Mouse (Mus musculus) kidney, embryonic 14.5 days (tissue): ENCODE results near the gene Gm28048. TPM values are rescaled to one million over a fixed set of nuclear protein-coding genes. Genes with fewer than 3 reads are reported as not detected.
A peak's percentile ranks its signal among the peaks of the same experiment; 100 is the strongest.

Experiments used
- ATAC-seq: fragments of 200-750 bp; cut with Nextera tagmentation; 2 replicates; pipeline ENCODE4 v1.8.0; 2017; ENCODE audit warnings: moderate number of reproducible peaks, mild to moderate bottlenecking, moderate TSS enrichment, moderate library complexity; ENCODE audit not compliant: low FRiP score, low TSS enrichment
- H3K27ac ChIP-seq: fragments of 300-500 bp; sonication (generic); 2 replicates; pipeline ENCODE4 v1.5.1; 2014; ENCODE audit warnings: low read depth, mild to moderate bottlenecking, low read length, moderate library complexity, mixed read lengths
- H3K27me3 ChIP-seq: fragments of 300-500 bp; sonication (generic); 2 replicates; pipeline ENCODE4 v1.6.1; 2014; ENCODE audit warnings: mild to moderate bottlenecking, low read length; ENCODE audit not compliant: control insufficient read depth, insufficient read depth
- H3K36me3 ChIP-seq: fragments of 300-500 bp; sonication (generic); 2 replicates; pipeline ENCODE4 v1.6.1; 2014; ENCODE audit warnings: low read length, mixed read lengths; ENCODE audit not compliant: control insufficient read depth, insufficient read depth
- H3K4me1 ChIP-seq: fragments of 300-500 bp; sonication (generic); 2 replicates; pipeline ENCODE4 v1.6.1; 2014; ENCODE audit warnings: low read length, mixed read lengths; ENCODE audit not compliant: control insufficient read depth, insufficient read depth
- H3K4me2 ChIP-seq: fragments of 300-500 bp; sonication (generic); replicated peaks from 2 replicates; pipeline ENCODE4 v1.6.1; 2014; ENCODE audit warnings: low read depth, mild to moderate bottlenecking, low read length
- H3K4me3 ChIP-seq: fragments of 300-500 bp; sonication (generic); 2 replicates; pipeline ENCODE4 v1.5.1; 2014; ENCODE audit warnings: mild to moderate bottlenecking, low read length
- H3K9ac ChIP-seq: fragments of 300-500 bp; sonication (generic); 2 replicates; pipeline ENCODE4 v1.6.1; 2014; ENCODE audit warnings: low read depth, mild to moderate bottlenecking, low read length, moderate library complexity
- H3K9me3 ChIP-seq: fragments of 300-500 bp; sonication (generic); 2 replicates; pipeline ENCODE4 v1.6.1; 2016; ENCODE audit warnings: low read length; ENCODE audit not compliant: control insufficient read depth
- WGBS: fragments of 180-500 bp; shearing (Covaris S2); extraction: QIAGEN DNeasy Blood & Tissue Kit; methylation state at CpG from one replicate; pipeline ENCODE4 v1.1.7; 2014; 5-methylcytosine and 5-hydroxymethylcytosine counted together
- polyA plus RNA-seq: library from polyadenylated mRNA; unstranded; fragments of >200 nt; fragmentation: Nextera tagmentation; extraction: Ambion mirVana; gene quantifications from 2 replicates; pipeline ENCODE4 v1.2.1, GENCODE M21; 2014

Gm28048 gene
- polyA plus RNA-seq, 1 experiment from 2014 or later: 19.7 TPM

DNA sequence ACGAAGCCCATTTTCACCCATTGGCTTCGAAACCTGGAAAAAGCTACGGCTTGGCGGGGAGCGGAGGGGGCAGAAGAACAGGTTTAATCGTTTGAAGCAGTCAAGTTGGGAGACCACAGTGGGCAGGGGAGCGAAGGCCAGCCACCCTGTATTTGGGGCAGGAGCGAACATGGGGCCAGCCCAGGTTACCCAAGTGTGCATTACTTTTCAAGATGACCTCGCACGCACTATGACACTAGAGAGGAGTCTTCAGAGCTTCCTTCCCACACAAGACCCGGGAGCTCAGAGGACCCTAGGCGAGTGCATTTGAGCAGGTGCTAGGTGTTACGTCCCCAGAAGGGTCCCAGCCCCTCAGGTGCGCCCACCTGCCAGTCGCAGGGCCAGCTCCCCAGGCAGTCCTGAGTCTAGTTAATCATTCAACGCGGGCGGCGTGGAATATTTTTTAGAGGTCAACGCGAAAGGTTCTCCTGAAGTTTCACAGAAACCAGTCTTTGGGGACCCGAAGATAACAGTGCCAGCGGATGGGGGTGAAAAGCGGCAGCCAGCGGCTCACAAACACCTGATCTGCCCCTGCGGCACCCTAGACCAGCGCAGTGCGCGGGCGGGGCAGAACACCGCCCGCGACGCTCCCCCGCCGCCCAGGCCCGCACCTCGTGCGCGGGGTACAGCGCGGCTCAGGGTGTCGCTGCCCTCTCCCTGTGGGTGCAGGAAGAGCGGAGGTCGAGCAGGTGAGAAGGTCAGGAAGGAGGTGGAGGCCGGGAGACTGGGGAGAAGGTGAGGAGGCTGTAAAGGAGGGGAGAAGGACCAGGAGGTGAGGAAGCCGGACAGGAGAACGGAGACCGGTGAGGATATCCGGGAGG is 123.2 kb downstream of the Gm28048 start:
- peak overlapping the region; percentile 74 for H3K9ac ChIP-seq
- no peaks in the 10 kb centered on the region for H3K9me3 ChIP-seq
- H3K4me3 ChIP-seq: peak overlapping the region; percentile 77
- no peaks in the 10 kb centered on the region for H3K36me3 ChIP-seq
- peak overlapping the region; percentile 95 for H3K4me2 ChIP-seq
- 2% methylated on average over 50 of the region's 50 CpGs for WGBS
- peak; percentile 12 for ATAC-seq
- H3K27me3 ChIP-seq: peaks cover 14% of the 10 kb centered on the region; the same call in 1 of the 2 replicates
- peak overlapping the region; percentile 2; the same call in 1 of the 2 replicates for H3K27ac ChIP-seq
- H3K4me1 ChIP-seq: peaks cover 15% of the 10 kb centered on the region

GRCm38 (mm10) chr11:22857705-22858440 is 124.0 kb downstream of the Gm28048 start:
- Histone ChIP-seq H3K27me3 (peaks cover 9% of the 10 kb centered on the region; the same call in 1 of the 2 replicates), H3K4me1 (peaks cover 15% of the 10 kb centered on the region), H3K27ac (no peak overlapping the region), H3K4me3 (peak overlapping the region; percentile 77), H3K9me3 (no peaks in the 10 kb centered on the region), H3K4me2 (peak overlapping the region; percentile 95), H3K9ac (peak overlapping the region; percentile 74), H3K36me3 (no peaks in the 10 kb centered on the region)
- no peak for ATAC-seq
- 16% methylated on average over 25 of the region's 25 CpGs for WGBS

DNA sequence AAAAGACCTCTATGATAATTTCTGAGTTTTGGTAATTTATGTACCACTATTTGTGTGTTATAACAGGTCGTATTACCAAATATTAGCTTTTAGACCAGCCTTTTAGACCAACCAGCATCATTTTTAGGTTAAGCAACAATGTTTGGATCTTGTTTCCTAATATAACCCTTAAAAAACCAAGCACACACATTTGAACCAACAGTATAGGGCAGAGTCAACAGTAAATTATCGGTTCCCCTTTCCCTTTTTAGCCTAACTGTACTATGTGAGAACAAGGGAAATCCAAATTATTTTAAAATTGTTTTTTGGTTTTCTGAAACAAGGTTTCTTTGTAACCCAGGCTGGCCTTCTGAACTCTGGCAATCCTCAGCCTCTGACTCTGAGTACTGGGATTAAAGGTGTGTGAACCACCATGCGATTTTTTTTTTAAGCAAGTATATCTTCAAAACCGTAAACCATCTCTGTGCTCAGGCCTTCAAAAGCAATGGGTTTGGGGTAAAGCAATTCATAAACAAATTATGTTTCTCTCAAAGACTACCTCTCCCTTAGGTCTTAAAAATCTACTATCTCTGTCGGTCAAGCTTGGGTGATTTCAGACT is 124.7 kb downstream of the Gm28048 start:
- Histone ChIP-seq H3K4me2 (peak overlapping the region; percentile 95; the same call in 1 of the 2 replicates), H3K4me3 (no peak overlapping the region), H3K27ac (no peak overlapping the region), H3K4me1 (peaks cover 15% of the 10 kb centered on the region), H3K9me3 (no peaks in the 10 kb centered on the region), H3K36me3 (no peaks in the 10 kb centered on the region), H3K9ac (no peak overlapping the region), H3K27me3 (peaks cover 9% of the 10 kb centered on the region; the same call in 1 of the 2 replicates)
- no peak for ATAC-seq
- WGBS: 77% methylated on average over 5 of the region's 5 CpGs

DNA sequence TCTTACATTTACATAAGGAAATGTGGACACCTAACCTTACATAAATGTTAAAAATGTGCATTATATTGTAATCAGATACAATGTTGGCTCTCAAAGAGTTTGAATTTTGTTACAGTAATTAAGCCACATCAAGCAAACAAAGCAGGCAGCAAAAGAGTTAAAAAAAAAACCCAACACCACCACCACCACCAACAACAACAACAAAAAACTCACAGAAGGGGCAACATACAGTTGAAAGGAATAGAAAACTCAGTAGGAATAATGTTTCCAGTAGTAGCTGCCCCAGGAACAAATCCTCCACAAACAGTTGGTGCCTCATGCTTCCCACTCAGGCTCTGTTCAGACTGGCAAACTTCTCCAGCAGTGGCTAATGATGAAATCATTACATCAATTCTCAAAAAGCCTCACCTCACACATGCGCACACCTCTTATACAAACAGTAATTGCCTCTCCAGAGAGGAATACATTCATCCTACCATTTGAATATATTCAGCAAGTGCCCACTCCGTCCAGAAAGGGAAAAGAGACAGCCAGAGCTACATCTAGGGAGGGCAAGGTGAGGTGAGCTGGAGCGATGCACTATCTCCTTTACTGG is 125.4 kb downstream of the Gm28048 start:
- H3K9ac ChIP-seq: no peak overlapping the region
- H3K27me3 ChIP-seq: peaks cover 9% of the 10 kb centered on the region; the same call in 1 of the 2 replicates
- no peak overlapping the region for H3K4me2 ChIP-seq
- H3K36me3 ChIP-seq: no peaks in the 10 kb centered on the region
- peaks cover 15% of the 10 kb centered on the region for H3K4me1 ChIP-seq
- no peak overlapping the region for H3K27ac ChIP-seq
- H3K9me3 ChIP-seq: no peaks in the 10 kb centered on the region
- no peak overlapping the region for H3K4me3 ChIP-seq
- ATAC-seq: no peak
- 82% methylated on average over 3 of the region's 3 CpGs for WGBS

DNA sequence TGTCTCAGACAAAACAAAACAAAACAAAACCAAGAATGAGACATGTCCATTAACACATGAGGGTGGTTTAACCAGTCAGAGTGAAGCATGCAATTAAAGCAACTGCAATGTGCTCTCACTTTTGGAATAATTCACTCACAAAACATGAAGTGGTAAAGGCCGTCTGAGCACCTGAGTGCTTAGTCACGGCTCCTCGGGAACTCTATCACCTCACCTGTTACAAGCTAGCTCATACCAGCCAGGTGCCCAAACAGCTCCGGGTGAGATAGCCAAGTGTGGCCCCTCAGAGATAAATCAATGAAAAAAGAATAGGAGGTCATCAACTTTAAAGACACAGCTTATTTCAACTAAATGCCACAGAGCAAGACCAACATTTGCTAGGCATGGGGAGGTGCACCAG is 127.3 kb downstream of the Gm28048 start:
- H3K4me1 ChIP-seq: peaks cover 10% of the 10 kb centered on the region
- no peak overlapping the region for H3K4me3 ChIP-seq
- no peaks in the 10 kb centered on the region for H3K36me3 ChIP-seq
- no peak for ATAC-seq
- 85% methylated on average over 4 of the region's 4 CpGs for WGBS
- no peak overlapping the region for H3K9ac ChIP-seq
- no peak overlapping the region for H3K27ac ChIP-seq
- no peaks in the 10 kb centered on the region for H3K9me3 ChIP-seq
- H3K4me2 ChIP-seq: no peak overlapping the region
- H3K27me3 ChIP-seq: peaks cover 9% of the 10 kb centered on the region; the same call in 1 of the 2 replicates

GRCm38 (mm10) chr11:22853477-22854157 is 128.3 kb downstream of the Gm28048 start:
- H3K4me1 ChIP-seq: peaks cover 6% of the 10 kb centered on the region
- no peaks in the 10 kb centered on the region for H3K36me3 ChIP-seq
- H3K9me3 ChIP-seq: no peaks in the 10 kb centered on the region
- H3K9ac ChIP-seq: no peak overlapping the region
- H3K4me3 ChIP-seq: no peak overlapping the region
- no peak overlapping the region for H3K4me2 ChIP-seq
- H3K27ac ChIP-seq: no peak overlapping the region
- 72% methylated on average over 2 of the region's 2 CpGs for WGBS
- ATAC-seq: no peak
- H3K27me3 ChIP-seq: 0 out of 2 replicates have a peak, but pooled peaks cover 5% of the 10 kb centered on the region

DNA sequence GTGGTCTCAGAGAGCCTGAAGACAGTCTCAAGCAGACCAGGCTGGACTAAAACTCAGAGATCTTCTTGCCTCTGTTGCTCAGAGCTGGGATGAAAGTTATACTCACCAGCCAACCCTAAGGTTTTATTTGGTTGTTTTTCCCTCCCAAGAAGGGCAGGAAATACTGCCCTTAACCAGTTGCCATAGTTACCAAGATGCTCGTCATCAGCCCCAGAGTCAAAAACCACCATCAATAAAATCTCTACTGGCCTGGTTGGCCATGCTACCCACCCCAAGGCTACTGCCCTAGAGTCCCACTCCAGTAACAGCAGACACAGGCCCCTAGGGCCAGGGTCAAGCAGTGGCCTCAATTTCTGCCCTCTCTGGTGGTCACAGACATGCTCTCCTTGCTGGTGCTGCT is 129.4 kb downstream of the Gm28048 start:
- H3K4me2 ChIP-seq: no peak overlapping the region

DNA sequence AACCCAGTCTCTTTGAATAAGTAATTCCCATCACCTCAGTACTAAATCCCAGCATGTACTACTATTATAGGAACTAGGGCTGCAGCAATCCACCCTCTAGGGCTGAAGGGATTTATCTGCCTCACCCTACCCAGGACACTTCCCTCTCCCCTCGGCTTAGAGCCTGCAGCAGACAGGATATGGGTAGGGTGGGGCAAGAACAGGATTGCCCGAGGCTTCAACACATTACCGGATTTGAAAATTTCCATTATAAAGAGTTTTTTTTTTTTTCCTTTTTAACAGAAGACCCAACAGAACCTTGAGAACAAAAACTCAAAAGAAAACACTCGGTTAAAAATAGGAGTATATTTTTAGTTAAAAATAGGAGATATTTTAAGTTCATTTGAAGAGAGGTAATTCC is 130.5 kb downstream of the Gm28048 start:
- no peaks in the 10 kb centered on the region for H3K36me3 ChIP-seq
- no peak overlapping the region for H3K4me2 ChIP-seq
- H3K4me3 ChIP-seq: no peak overlapping the region
- ATAC-seq: no peak
- no peak overlapping the region for H3K9ac ChIP-seq
- no peak overlapping the region for H3K27ac ChIP-seq
- peaks cover 19% of the 10 kb centered on the region for H3K4me1 ChIP-seq
- 59% methylated on average over 4 of the region's 4 CpGs for whole genome bisulfite sequencing
- H3K9me3 ChIP-seq: no peaks in the 10 kb centered on the region
- no peaks in the 10 kb centered on the region for H3K27me3 ChIP-seq

More for the DNA sequence above, 129.4 kb downstream of the Gm28048 start:
- WGBS: 57% methylated on average over 1 of the region's 1 CpGs
- H3K27ac ChIP-seq: no peak overlapping the region
- no peaks in the 10 kb centered on the region for H3K9me3 ChIP-seq
- H3K27me3 ChIP-seq: 0 out of 2 replicates have a peak, but pooled peaks cover under 1% of the 10 kb centered on the region
- ATAC-seq: no peak
- H3K4me3 ChIP-seq: no peak overlapping the region
- no peak overlapping the region for H3K9ac ChIP-seq
- no peaks in the 10 kb centered on the region for H3K36me3 ChIP-seq
- peaks cover 9% of the 10 kb centered on the region for H3K4me1 ChIP-seq
